Mouse (Mus musculus): ENCODE results near the gene Map4k3. TPM values are rescaled to one million over a fixed set of nuclear protein-coding genes. Genes with fewer than 3 reads are reported as not detected.

Map4k3 gene
- polyA plus RNA-seq, 1 experiment from 2014 or later = 37.5 TPM

GRCm38 (mm10) chr17:80559745-80560144, 168.5 kb downstream of the Map4k3 start:
- no peaks in the 10 kb centered on the region for H3K9me3 ChIP-seq (ENCODE audit: low read length)
- H3K36me3 ChIP-seq (ENCODE audit: insufficient read depth, low read length) = no peaks in the 10 kb centered on the region
- WGBS = 76% methylated on average over 4 of the region's 4 CpGs
- no peak overlapping the region for H3K4me3 ChIP-seq (ENCODE audit: low read depth, low read length)
- TF ChIP-seq CTCF (IDR thresholded peaks at IDR 0.05) (peak; percentile 37), EP300 (IDR thresholded peaks at IDR 0.05) (no peak)
- DNase-seq (ENCODE audit: low spot score) (no peak), ATAC-seq (no peak)
- no peak overlapping the region for H3K4me2 ChIP-seq (replicated peaks; ENCODE audit: low read depth, low read length)
- no peaks in the 10 kb centered on the region for H3K27me3 ChIP-seq (replicated peaks; ENCODE audit: insufficient read depth, low read length)
- no peak overlapping the region for H3K9ac ChIP-seq (replicated peaks; ENCODE audit: low read depth)
- no peak overlapping the region for H3K27ac ChIP-seq (ENCODE audit: low read length)
- no peaks in the 10 kb centered on the region for H3K4me1 ChIP-seq (ENCODE audit: insufficient read depth, low read depth, low read length)

- no peak overlapping the region for H3K9ac ChIP-seq (replicated peaks; ENCODE audit: low read depth)
- no peaks in the 10 kb centered on the region for H3K27me3 ChIP-seq (replicated peaks; ENCODE audit: insufficient read depth, low read length)
- no peaks in the 10 kb centered on the region for H3K4me1 ChIP-seq (ENCODE audit: insufficient read depth, low read depth, low read length)
- H3K4me2 ChIP-seq (replicated peaks; ENCODE audit: low read depth, low read length) = no peak overlapping the region
- WGBS = 33% methylated on average over 11 of the region's 11 CpGs
- no peak overlapping the region for H3K4me3 ChIP-seq (ENCODE audit: low read depth, low read length)
- no peaks in the 10 kb centered on the region for H3K36me3 ChIP-seq (ENCODE audit: insufficient read depth, low read length)
- no peak overlapping the region for H3K27ac ChIP-seq (ENCODE audit: low read length)
- TF ChIP-seq EP300 (IDR thresholded peaks at IDR 0.05) (no peak), CTCF (IDR thresholded peaks at IDR 0.05) (peak; percentile 57)
- no peaks in the 10 kb centered on the region for H3K9me3 ChIP-seq (ENCODE audit: low read length)
- ATAC-seq = no peak
- DNase-seq (ENCODE audit: low spot score) = peak; percentile 60
Measured at GRCm38 (mm10) chr17:80559050-80559449, 169.2 kb downstream of the Map4k3 start.

- ATAC-seq (no peak), DNase-seq (ENCODE audit: low spot score) (no peak)
- WGBS = 72% methylated on average over 14 of the region's 14 CpGs
- Histone ChIP-seq H3K4me3 (ENCODE audit: low read depth, low read length) (no peak overlapping the region), H3K27me3 (replicated peaks; ENCODE audit: insufficient read depth, low read length) (no peaks in the 10 kb centered on the region), H3K9ac (replicated peaks; ENCODE audit: low read depth) (no peak overlapping the region), H3K27ac (ENCODE audit: low read length) (no peak overlapping the region), H3K9me3 (ENCODE audit: low read length) (no peaks in the 10 kb centered on the region), H3K4me1 (ENCODE audit: insufficient read depth, low read depth, low read length) (no peaks in the 10 kb centered on the region), H3K4me2 (replicated peaks; ENCODE audit: low read depth, low read length) (no peak overlapping the region), H3K36me3 (ENCODE audit: insufficient read depth, low read length) (no peaks in the 10 kb centered on the region)
- TF ChIP-seq CTCF (IDR thresholded peaks at IDR 0.05) (no peak), EP300 (IDR thresholded peaks at IDR 0.05) (no peak)
Measured at GRCm38 (mm10) chr17:80558583-80558982, 169.7 kb downstream of the Map4k3 start.

GRCm38 (mm10) chr17:80557461-80557860, 170.8 kb downstream of the Map4k3 start:
- Histone ChIP-seq H3K9ac (replicated peaks; ENCODE audit: low read depth) (no peak overlapping the region), H3K4me2 (replicated peaks; ENCODE audit: low read depth, low read length) (no peak overlapping the region)
- 96% methylated on average over 5 of the region's 5 CpGs for WGBS

GRCm38 (mm10) chr17:80553318-80554270, 174.7 kb downstream of the Map4k3 start:
- 2% methylated on average over 35 of the region's 35 CpGs for WGBS
- H3K9ac ChIP-seq (replicated peaks; ENCODE audit: low read depth) = peak overlapping the region; percentile 46
- 0 out of 2 replicates have a peak overlapping the region, but pooled peaks have one; percentile 9 for H3K27ac ChIP-seq (ENCODE audit: low read length)
- no peaks in the 10 kb centered on the region for H3K27me3 ChIP-seq (replicated peaks; ENCODE audit: insufficient read depth, low read length)
- peak overlapping the region; percentile 84 for H3K4me2 ChIP-seq (replicated peaks; ENCODE audit: low read depth, low read length)
- DNase-seq (ENCODE audit: low spot score) (peak; percentile 93), ATAC-seq (peak; percentile 92)
- no peaks in the 10 kb centered on the region for H3K36me3 ChIP-seq (ENCODE audit: insufficient read depth, low read length)
- H3K4me1 ChIP-seq (ENCODE audit: insufficient read depth, low read depth, low read length) = no peaks in the 10 kb centered on the region; the same call in 1 of the 2 replicates
- H3K9me3 ChIP-seq (ENCODE audit: low read length) = no peaks in the 10 kb centered on the region
- TF ChIP-seq CTCF (IDR thresholded peaks at IDR 0.05) (peak; percentile 81), EP300 (IDR thresholded peaks at IDR 0.05) (no peak)
- H3K4me3 ChIP-seq (ENCODE audit: low read depth, low read length) = peak overlapping the region; percentile 64

More at GRCm38 (mm10) chr17:80557461-80557860, 170.8 kb downstream of the Map4k3 start:
- no peak for TF ChIP-seq EP300 (IDR thresholded peaks at IDR 0.05)
- no peak for TF ChIP-seq CTCF (IDR thresholded peaks at IDR 0.05)
- Histone ChIP-seq H3K27me3 (replicated peaks; ENCODE audit: insufficient read depth, low read length) (no peaks in the 10 kb centered on the region), H3K9me3 (ENCODE audit: low read length) (no peaks in the 10 kb centered on the region), H3K27ac (ENCODE audit: low read length) (no peak overlapping the region), H3K36me3 (ENCODE audit: insufficient read depth, low read length) (no peaks in the 10 kb centered on the region), H3K4me1 (ENCODE audit: insufficient read depth, low read depth, low read length) (no peaks in the 10 kb centered on the region; the same call in 1 of the 2 replicates), H3K4me3 (ENCODE audit: low read depth, low read length) (no peak overlapping the region)
- ATAC-seq = no peak
- DNase-seq (ENCODE audit: low spot score) = no peak

- Histone ChIP-seq H3K4me2 (replicated peaks; ENCODE audit: low read depth, low read length) (no peak overlapping the region), H3K27me3 (replicated peaks; ENCODE audit: insufficient read depth, low read length) (no peaks in the 10 kb centered on the region), H3K9me3 (ENCODE audit: low read length) (no peaks in the 10 kb centered on the region), H3K36me3 (ENCODE audit: insufficient read depth, low read length) (no peaks in the 10 kb centered on the region), H3K4me1 (ENCODE audit: insufficient read depth, low read depth, low read length) (no peaks in the 10 kb centered on the region; the same call in 1 of the 2 replicates), H3K27ac (ENCODE audit: low read length) (no peak overlapping the region), H3K9ac (replicated peaks; ENCODE audit: low read depth) (no peak overlapping the region), H3K4me3 (ENCODE audit: low read depth, low read length) (no peak overlapping the region)
- TF ChIP-seq CTCF (IDR thresholded peaks at IDR 0.05) = no peak
- TF ChIP-seq EP300 (IDR thresholded peaks at IDR 0.05) = no peak
- ATAC-seq (no peak), DNase-seq (ENCODE audit: low spot score) (no peak)
- WGBS = 57% methylated on average over 4 of the region's 4 CpGs
Measured at GRCm38 (mm10) chr17:80552653-80553052, 175.6 kb downstream of the Map4k3 start.

Measured in lung, postnatal 0 days (tissue).